In genomic region chr8:49006236-49006965, GRCm38 (mm10) we compare ENCODE assay signal across 24 mouse cellular contexts.
DNase-seq lines count a peak whose midpoint lies in the region; ATAC-seq lines count a peak whose summit lies in the region.
"Had no signal": no experiment of that assay in that cellular context is flagged by ENCODE, and none has a peak within 500 bp of the region (broad histone marks: within the 10 kb centered on the region; RNA-seq: fewer than 3 reads in every experiment).

No protein-coding gene starts in this region.

- peak; percentile 21 for DNase-seq in adrenal gland, adult 2 months
- DNase-seq in adrenal gland, adult 18-20 months (ENCODE audit: low spot score in 2 of 2): no peak
- DNase-seq in liver: peak; percentile 6
- peak; percentile 40 to 47 for DNase-seq in kidney, postnatal 4 days
- no peak for DNase-seq in T-cell, adult 2 months (ENCODE audit: low spot score)
- DNase-seq: cerebellum, adult 11 months; cerebellum, postnatal 25 days; gastrocnemius, postnatal 25 days; heart, adult 2 months; heart, postnatal 4 days; lung, adult 18-20 months; lung, postnatal 14 days; right cerebral cortex, postnatal 14 days; thymus, adult 2 months had no signal

- no peak overlapping the region for H3K27ac ChIP-seq in liver, embryonic 12.5 days
- H3K27ac ChIP-seq in kidney, embryonic 15.5 days: no peak overlapping the region
- no peak overlapping the region for H3K27ac ChIP-seq in neural tube, embryonic 15.5 days (replicated peaks)
- H3K27ac ChIP-seq: embryonic facial prominence, embryonic 15.5 days; heart, adult 2 months; hindbrain, embryonic 15.5 days; intestine, embryonic 15.5 days; left cerebral cortex, adult 2 months; midbrain, embryonic 13.5 days; neural tube, embryonic 12.5 days had no signal

- no peaks in the 10 kb centered on the region for H3K9me3 ChIP-seq in liver, embryonic 12.5 days (replicated peaks)
- H3K9me3 ChIP-seq in kidney, embryonic 15.5 days (replicated peaks): no peaks in the 10 kb centered on the region
- H3K9me3 ChIP-seq in neural tube, embryonic 15.5 days (replicated peaks): no peaks in the 10 kb centered on the region
- H3K9me3 ChIP-seq: embryonic facial prominence, embryonic 15.5 days; hindbrain, embryonic 15.5 days; intestine, embryonic 15.5 days; midbrain, embryonic 13.5 days; neural tube, embryonic 12.5 days had no signal

- H3K9ac ChIP-seq in liver, embryonic 12.5 days: no peak overlapping the region
- no peak overlapping the region for H3K9ac ChIP-seq in kidney, embryonic 15.5 days
- H3K9ac ChIP-seq in neural tube, embryonic 15.5 days (replicated peaks): no peak overlapping the region
- H3K9ac ChIP-seq: embryonic facial prominence, embryonic 15.5 days; hindbrain, embryonic 15.5 days; intestine, embryonic 15.5 days; midbrain, embryonic 13.5 days; neural tube, embryonic 12.5 days had no signal

- H3K4me2 ChIP-seq in liver, embryonic 12.5 days: no peak overlapping the region
- no peak overlapping the region; the same call in 1 of the 2 replicates for H3K4me2 ChIP-seq in kidney, embryonic 15.5 days
- H3K4me2 ChIP-seq in neural tube, embryonic 15.5 days: no peak overlapping the region
- H3K4me2 ChIP-seq: embryonic facial prominence, embryonic 15.5 days; hindbrain, embryonic 15.5 days; intestine, embryonic 15.5 days; midbrain, embryonic 13.5 days; neural tube, embryonic 12.5 days had no signal

- H3K27me3 ChIP-seq in liver, embryonic 12.5 days (replicated peaks): no peaks in the 10 kb centered on the region
- H3K27me3 ChIP-seq in kidney, embryonic 15.5 days: no peaks in the 10 kb centered on the region
- H3K27me3 ChIP-seq in neural tube, embryonic 15.5 days (replicated peaks): no peaks in the 10 kb centered on the region
- H3K27me3 ChIP-seq: embryonic facial prominence, embryonic 15.5 days; hindbrain, embryonic 15.5 days; intestine, embryonic 15.5 days; midbrain, embryonic 13.5 days; neural tube, embryonic 12.5 days had no signal

- H3K4me3 ChIP-seq in liver, embryonic 12.5 days: no peak overlapping the region
- H3K4me3 ChIP-seq in kidney, embryonic 15.5 days (replicated peaks): no peak overlapping the region
- H3K4me3 ChIP-seq in neural tube, embryonic 15.5 days (replicated peaks): no peak overlapping the region
- H3K4me3 ChIP-seq: embryonic facial prominence, embryonic 15.5 days; heart, adult 2 months; hindbrain, embryonic 15.5 days; intestine, embryonic 15.5 days; left cerebral cortex, adult 2 months; midbrain, embryonic 13.5 days; neural tube, embryonic 12.5 days had no signal

- no peaks in the 10 kb centered on the region for H3K36me3 ChIP-seq in liver, embryonic 12.5 days
- H3K36me3 ChIP-seq in kidney, embryonic 15.5 days: no peaks in the 10 kb centered on the region
- H3K36me3 ChIP-seq in neural tube, embryonic 15.5 days: no peaks in the 10 kb centered on the region
- H3K36me3 ChIP-seq: embryonic facial prominence, embryonic 15.5 days; hindbrain, embryonic 15.5 days; intestine, embryonic 15.5 days; midbrain, embryonic 13.5 days; neural tube, embryonic 12.5 days had no signal

- 53% methylated on average over 11 of the region's 11 CpGs for WGBS in liver, embryonic 12.5 days (ENCODE audit: insufficient replicate concordance)
- 48% methylated on average over 11 of the region's 11 CpGs for WGBS in kidney, embryonic 15.5 days
- WGBS in neural tube, embryonic 15.5 days: 81% methylated on average over 11 of the region's 11 CpGs

- ATAC-seq in liver, embryonic 12.5 days: no peak
- ATAC-seq in kidney, embryonic 15.5 days (replicated peaks; ENCODE audit: low FRiP score): peak; percentile 49; the same call in 1 of the 2 replicates
- ATAC-seq in neural tube, embryonic 15.5 days (ENCODE audit: low FRiP score): no peak
- ATAC-seq: CD4-positive, CD25-positive, alpha-beta regulatory T cell, adult 4 months; intestine, embryonic 15.5 days; midbrain, embryonic 13.5 days had no signal

- H3K4me1 ChIP-seq in liver, embryonic 12.5 days: no peaks in the 10 kb centered on the region
- peaks cover 3% of the 10 kb centered on the region; the same call in 1 of the 2 replicates for H3K4me1 ChIP-seq in kidney, embryonic 15.5 days
- no peaks in the 10 kb centered on the region for H3K4me1 ChIP-seq in neural tube, embryonic 15.5 days
- H3K4me1 ChIP-seq: embryonic facial prominence, embryonic 15.5 days; hindbrain, embryonic 15.5 days; midbrain, embryonic 13.5 days; neural tube, embryonic 12.5 days had no signal

Comparison
In these comparisons a context has a peak if more than half of its experiments do, and no peak if none do; other contexts are left out.
1. DNase-seq: peak in adrenal gland, adult 2 months (single experiment), liver (single experiment) and kidney, postnatal 4 days (2 of 2); none in adrenal gland, adult 18-20 months (0 of 2) and T-cell, adult 2 months (single experiment).